Mouse (Mus musculus): ENCODE measurements around the gene Ltbp1. TPM values are rescaled to one million over a fixed set of nuclear protein-coding genes. Genes with fewer than 3 reads are reported as not detected.

The Ltbp1 gene
- polyA plus RNA-seq, 1 experiment from 2014 or later, result 2.9 TPM

DNA sequence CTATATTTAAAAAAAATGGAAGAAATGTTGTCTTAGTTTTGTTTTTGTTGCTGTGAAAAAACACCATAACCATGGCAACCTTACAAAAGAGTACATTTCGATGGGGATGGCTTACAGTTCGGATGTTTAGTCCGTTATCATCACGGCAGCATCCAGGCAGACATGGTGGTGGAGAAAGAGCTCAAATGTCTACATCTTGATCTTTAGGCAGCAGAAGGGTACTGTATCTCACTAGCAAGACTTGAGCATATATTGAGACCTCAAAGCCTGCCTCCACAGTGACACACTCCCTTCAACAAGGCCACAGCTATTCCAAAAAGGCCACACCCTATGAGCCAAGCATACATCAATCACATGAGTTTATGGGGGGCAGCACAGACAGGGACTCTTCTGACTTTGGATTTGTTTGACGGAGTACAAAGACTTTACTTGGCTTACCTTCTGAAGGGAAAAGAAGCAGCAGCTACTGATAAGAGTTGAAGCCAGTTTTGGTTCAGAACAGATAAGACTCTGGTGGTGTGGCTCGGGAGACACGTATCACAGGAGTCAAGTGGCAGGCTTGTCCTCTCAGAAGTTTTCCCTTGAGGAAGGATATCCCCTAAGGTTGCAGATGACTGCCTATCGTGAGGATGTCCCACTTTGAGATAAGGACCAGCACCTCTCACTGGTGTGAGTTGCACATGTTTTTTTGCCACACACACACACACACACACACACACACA, 153.9 kb downstream of the Ltbp1 start:
- H3K36me3 ChIP-seq, result no peaks in the 10 kb centered on the region
- H3K9me3 ChIP-seq (replicated peaks), result no peaks in the 10 kb centered on the region
- peak; percentile 89 for ATAC-seq (ENCODE audit: low read depth)
- no peak overlapping the region for H3K4me2 ChIP-seq
- peaks cover 16% of the 10 kb centered on the region for H3K4me1 ChIP-seq (replicated peaks)
- 30% methylated on average over 8 of the region's 8 CpGs for WGBS (ENCODE audit: insufficient replicate concordance)
- H3K27ac ChIP-seq, result no peak overlapping the region; the same call in 1 of the 2 replicates
- no peaks in the 10 kb centered on the region for H3K27me3 ChIP-seq
- H3K4me3 ChIP-seq (replicated peaks), result no peak overlapping the region
- no peak for DNase-seq
- no peak overlapping the region for H3K9ac ChIP-seq

DNA sequence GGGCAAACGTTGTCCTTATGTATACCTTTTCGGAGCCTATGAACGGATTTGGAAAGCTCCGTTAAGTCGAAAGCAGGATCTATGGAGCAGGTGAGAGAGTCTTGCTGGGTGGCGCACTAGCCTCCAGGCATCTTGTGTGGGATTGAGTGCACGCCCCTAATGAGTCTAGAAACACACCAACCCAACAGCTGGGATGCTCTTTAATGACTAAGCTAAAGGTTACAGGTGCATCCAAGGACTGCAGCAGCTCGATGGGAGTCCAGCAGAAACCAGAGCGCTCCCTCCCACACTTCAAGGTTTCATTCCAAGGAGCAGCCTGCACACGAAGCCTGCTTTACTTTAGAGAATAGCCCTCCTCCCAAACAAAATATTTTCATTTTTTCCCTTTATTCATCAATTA, 155.7 kb downstream of the Ltbp1 start:
- peaks cover 16% of the 10 kb centered on the region for H3K4me1 ChIP-seq (replicated peaks)
- H3K9ac ChIP-seq, result no peak overlapping the region
- H3K27ac ChIP-seq, result no peak overlapping the region
- no peak for DNase-seq
- H3K4me3 ChIP-seq (replicated peaks), result no peak overlapping the region
- no peak for ATAC-seq (ENCODE audit: low read depth)
- no peak overlapping the region for H3K4me2 ChIP-seq
- no peaks in the 10 kb centered on the region for H3K9me3 ChIP-seq (replicated peaks)
- H3K36me3 ChIP-seq, result no peaks in the 10 kb centered on the region
- WGBS (ENCODE audit: insufficient replicate concordance), result 78% methylated on average over 10 of the region's 10 CpGs
- H3K27me3 ChIP-seq, result no peaks in the 10 kb centered on the region

DNA sequence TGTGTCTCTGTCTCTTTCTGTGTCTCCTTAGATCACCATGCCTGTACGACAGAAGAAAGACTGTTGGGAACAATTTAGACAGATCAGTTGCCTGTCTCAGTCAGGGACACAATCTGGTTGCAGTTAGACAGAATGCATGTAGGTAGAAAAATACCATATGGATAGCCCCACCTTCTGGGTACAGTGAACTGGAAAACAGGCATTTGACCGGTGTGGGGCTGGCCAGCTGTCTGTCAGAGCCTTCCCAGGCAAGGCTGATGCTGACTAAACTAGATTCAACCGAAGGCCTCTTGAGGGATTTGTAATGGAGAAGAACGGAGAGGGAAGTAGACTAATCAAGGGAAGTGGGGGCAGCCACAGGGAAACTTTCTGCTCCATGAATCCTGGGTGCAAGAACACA, 156.6 kb downstream of the Ltbp1 start:
- Histone ChIP-seq H3K9me3 (replicated peaks) (no peaks in the 10 kb centered on the region), H3K4me3 (replicated peaks) (no peak overlapping the region), H3K27ac (no peak overlapping the region), H3K36me3 (no peaks in the 10 kb centered on the region), H3K4me2 (no peak overlapping the region), H3K4me1 (replicated peaks) (peaks cover 16% of the 10 kb centered on the region), H3K9ac (no peak overlapping the region), H3K27me3 (no peaks in the 10 kb centered on the region)
- ATAC-seq (ENCODE audit: low read depth) (no peak), DNase-seq (no peak)
- 67% methylated on average over 4 of the region's 4 CpGs for WGBS (ENCODE audit: insufficient replicate concordance)

DNA sequence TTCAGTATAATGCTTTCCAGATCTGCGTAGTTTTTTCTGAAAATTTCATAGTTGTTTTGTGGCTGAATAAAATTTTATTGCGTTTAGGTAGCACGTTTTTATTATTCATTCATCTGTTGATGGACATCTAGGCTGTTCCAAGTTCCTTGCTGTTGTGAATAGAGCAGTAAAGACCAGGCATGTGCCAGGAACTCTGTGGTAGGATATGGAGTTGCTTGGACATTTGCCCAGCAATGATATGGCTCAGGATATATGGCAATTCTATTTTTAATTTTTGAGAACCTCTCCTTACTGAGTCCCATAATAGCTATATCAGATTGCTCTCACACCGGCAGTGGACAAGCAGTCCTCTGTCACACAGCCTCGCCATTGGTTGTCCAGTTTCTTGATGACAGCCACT, 159.2 kb downstream of the Ltbp1 start:
- Histone ChIP-seq H3K9ac (no peak overlapping the region), H3K27ac (no peak overlapping the region), H3K27me3 (no peaks in the 10 kb centered on the region), H3K36me3 (no peaks in the 10 kb centered on the region), H3K4me1 (replicated peaks) (peaks cover 5% of the 10 kb centered on the region), H3K4me3 (replicated peaks) (no peak overlapping the region), H3K9me3 (replicated peaks) (no peaks in the 10 kb centered on the region), H3K4me2 (no peak overlapping the region)
- 64% methylated on average over 5 of the region's 5 CpGs for WGBS (ENCODE audit: insufficient replicate concordance)
- DNase-seq (no peak), ATAC-seq (ENCODE audit: low read depth) (no peak)

DNA sequence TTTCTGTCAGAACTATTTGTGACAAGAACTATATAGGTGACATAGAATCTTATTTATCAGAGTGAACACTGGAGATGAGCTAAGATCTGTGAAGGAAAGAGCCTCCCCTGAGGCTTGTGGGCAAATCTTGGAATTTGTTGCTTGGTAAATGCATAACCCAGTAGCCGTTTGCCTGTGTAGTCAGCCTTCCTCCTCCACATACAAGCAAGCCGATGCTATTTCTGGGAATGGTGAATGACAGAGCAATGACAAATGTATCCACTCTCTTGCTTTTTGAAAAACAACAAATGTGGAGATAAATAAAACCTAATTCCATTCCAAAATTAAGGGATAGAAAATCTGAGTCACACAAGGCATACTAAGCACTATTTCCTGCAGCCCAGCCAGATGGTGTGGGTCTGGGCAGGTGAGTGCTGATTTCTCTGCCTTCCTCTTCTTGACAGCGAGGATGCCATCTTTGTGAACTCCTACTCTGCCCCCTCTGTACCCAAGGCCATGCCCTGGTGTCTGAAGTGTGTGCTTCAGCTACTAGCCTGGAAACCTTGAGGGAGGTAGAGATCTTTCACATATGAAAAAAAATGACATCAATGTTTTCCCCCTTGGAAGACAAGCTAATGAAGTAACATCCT, 163.3 kb downstream of the Ltbp1 start:
- Histone ChIP-seq H3K4me1 (replicated peaks) (no peaks in the 10 kb centered on the region), H3K4me3 (replicated peaks) (no peak overlapping the region), H3K9me3 (replicated peaks) (no peaks in the 10 kb centered on the region), H3K27me3 (no peaks in the 10 kb centered on the region), H3K36me3 (no peaks in the 10 kb centered on the region), H3K27ac (no peak overlapping the region), H3K9ac (no peak overlapping the region), H3K4me2 (no peak overlapping the region)
- no peak for DNase-seq
- WGBS (ENCODE audit: insufficient replicate concordance), result 71% methylated on average over 3 of the region's 3 CpGs
- ATAC-seq (ENCODE audit: low read depth), result no peak

DNA sequence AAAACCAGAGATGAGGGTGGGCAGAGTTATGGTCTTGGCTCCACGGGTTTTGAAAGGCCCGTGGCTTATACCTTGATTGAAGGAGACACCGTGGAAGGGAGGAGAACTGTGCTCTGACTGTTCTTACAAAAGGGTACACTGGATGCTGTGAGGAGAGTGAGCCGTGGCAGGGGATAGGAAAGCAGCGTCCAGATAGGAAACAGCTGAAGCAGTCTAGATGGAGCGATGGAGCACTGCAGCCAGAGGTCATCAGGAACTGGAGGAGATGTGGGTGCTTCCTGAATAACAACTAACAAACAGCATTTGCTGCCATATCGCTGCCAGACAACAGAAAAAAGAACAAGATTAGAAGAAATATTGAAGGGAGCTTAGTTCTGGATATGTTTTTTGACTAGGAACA, 166.3 kb downstream of the Ltbp1 start:
- no peak overlapping the region for H3K27ac ChIP-seq
- 39% methylated on average over 7 of the region's 7 CpGs for WGBS (ENCODE audit: insufficient replicate concordance)
- H3K27me3 ChIP-seq, result no peaks in the 10 kb centered on the region
- H3K4me1 ChIP-seq (replicated peaks), result no peaks in the 10 kb centered on the region
- H3K4me2 ChIP-seq, result no peak overlapping the region
- H3K4me3 ChIP-seq (replicated peaks), result no peak overlapping the region
- H3K36me3 ChIP-seq, result no peaks in the 10 kb centered on the region
- ATAC-seq (ENCODE audit: low read depth) (no peak), DNase-seq (no peak)
- no peaks in the 10 kb centered on the region for H3K9me3 ChIP-seq (replicated peaks)
- no peak overlapping the region for H3K9ac ChIP-seq

DNA sequence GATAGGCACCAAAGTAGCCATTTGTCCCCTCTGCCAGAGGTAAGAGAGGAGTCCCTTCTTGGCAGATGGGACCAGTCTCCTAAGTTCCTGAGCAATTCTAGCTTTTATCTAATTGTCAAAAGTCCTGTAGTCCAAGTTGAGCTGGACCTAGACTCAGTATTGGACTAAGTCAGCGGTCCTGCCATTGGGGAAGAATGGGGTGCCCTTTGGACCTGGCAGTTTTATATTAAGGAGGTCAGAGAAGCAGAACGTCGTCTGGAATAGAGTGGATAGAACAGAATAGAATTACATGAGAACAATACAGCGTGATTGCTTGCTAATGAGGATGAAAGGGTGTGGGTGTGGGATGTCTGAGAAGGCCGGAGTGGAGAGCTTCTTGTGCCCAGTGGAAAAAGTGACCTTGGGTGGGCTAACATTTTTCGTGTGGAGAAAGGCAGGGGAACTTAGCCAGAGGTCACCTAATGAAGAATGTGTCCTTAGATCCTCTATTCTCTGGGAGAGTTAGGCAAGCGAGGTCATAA, 167.4 kb downstream of the Ltbp1 start:
- Histone ChIP-seq H3K9me3 (replicated peaks) (no peaks in the 10 kb centered on the region), H3K4me3 (replicated peaks) (no peak overlapping the region), H3K36me3 (no peaks in the 10 kb centered on the region), H3K4me2 (no peak overlapping the region), H3K4me1 (replicated peaks) (no peaks in the 10 kb centered on the region), H3K9ac (no peak overlapping the region), H3K27ac (no peak overlapping the region), H3K27me3 (no peaks in the 10 kb centered on the region)
- WGBS (ENCODE audit: insufficient replicate concordance), result 74% methylated on average over 7 of the region's 7 CpGs
- DNase-seq (no peak), ATAC-seq (ENCODE audit: low read depth) (no peak)

DNA sequence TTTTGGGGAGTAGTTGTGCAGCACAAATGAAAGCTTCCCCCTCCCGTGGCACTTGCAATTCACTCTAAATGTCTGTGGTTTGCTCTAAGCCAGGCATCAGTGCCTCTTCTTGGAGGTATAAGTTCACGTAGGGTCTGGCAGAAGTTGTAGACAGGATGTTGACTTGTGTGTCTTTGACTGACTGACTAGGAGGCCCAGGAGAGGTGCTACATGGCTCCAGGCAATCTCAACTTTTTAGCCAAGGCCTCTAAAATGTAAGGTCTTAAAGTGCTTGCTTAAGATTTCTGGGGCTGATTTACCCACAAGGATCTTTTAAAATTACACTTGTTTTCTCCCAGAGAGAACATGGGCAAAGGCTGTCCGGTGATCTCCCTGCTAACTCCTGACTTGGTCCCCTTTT, 169.1 kb downstream of the Ltbp1 start:
- H3K27me3 ChIP-seq, result no peaks in the 10 kb centered on the region
- whole genome bisulfite sequencing (ENCODE audit: insufficient replicate concordance), result 71% methylated on average over 3 of the region's 3 CpGs

DNA sequence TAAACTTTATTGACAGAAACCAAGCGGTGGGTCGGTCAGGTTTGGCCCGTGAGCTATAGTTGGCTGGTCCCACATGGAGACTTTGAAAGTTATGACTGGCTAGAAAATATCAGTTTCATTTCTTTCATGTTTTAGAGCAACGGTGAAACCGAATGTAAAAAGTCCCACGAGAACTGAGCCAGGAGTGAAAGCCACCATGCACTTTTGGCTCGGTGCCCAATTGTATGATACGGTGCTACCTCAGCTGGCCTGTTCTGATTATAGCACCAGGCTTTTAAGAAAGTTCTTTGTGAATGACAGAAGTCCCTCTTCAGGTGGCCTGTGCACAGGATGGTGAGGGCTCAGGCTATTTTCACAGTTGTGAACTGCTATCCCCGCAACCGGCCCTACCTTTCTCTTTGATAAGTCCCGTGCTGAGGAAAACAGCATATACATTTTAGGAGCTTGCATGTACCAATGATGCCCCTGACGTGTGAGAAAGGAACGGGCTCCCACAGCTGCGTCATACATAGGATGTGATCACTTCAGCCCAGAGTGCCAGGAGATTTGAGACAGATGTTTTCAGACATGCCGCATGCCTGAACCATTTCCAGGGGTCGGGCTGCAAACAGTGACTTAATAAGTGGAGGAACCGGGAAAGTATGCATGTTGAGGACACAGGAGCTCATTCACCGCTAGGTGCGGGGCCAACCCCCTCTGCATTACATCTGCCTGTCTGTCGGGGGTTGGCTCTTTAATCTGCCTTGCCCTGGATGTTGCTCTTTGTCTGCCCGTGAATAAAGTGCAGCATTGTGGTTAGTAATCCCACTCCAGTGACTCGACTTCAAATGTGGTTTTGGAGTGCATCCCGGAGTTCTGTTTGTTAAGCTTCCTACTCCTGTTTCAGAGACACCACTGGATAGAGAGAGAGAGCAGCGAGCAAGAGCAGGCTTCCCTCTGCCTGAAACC, 172.8 kb downstream of the Ltbp1 start:
- 69% methylated on average over 24 of the region's 24 CpGs for WGBS (ENCODE audit: insufficient replicate concordance)
- no peak overlapping the region for H3K27ac ChIP-seq
- no peak overlapping the region for H3K9ac ChIP-seq
- no peaks in the 10 kb centered on the region for H3K36me3 ChIP-seq
- no peaks in the 10 kb centered on the region for H3K9me3 ChIP-seq (replicated peaks)
- ATAC-seq (ENCODE audit: low read depth) (no peak), DNase-seq (no peak)
- H3K4me3 ChIP-seq (replicated peaks), result no peak overlapping the region
- H3K4me2 ChIP-seq, result no peak overlapping the region
- H3K27me3 ChIP-seq, result no peaks in the 10 kb centered on the region
- H3K4me1 ChIP-seq (replicated peaks), result no peaks in the 10 kb centered on the region

More for the DNA sequence above, 169.1 kb downstream of the Ltbp1 start:
- no peaks in the 10 kb centered on the region for H3K36me3 ChIP-seq
- H3K4me2 ChIP-seq, result no peak overlapping the region
- ATAC-seq (ENCODE audit: low read depth), result no peak
- no peaks in the 10 kb centered on the region for H3K9me3 ChIP-seq (replicated peaks)
- no peak overlapping the region for H3K4me3 ChIP-seq (replicated peaks)
- no peaks in the 10 kb centered on the region for H3K4me1 ChIP-seq (replicated peaks)
- no peak overlapping the region for H3K27ac ChIP-seq
- H3K9ac ChIP-seq, result no peak overlapping the region
- DNase-seq, result no peak

DNA sequence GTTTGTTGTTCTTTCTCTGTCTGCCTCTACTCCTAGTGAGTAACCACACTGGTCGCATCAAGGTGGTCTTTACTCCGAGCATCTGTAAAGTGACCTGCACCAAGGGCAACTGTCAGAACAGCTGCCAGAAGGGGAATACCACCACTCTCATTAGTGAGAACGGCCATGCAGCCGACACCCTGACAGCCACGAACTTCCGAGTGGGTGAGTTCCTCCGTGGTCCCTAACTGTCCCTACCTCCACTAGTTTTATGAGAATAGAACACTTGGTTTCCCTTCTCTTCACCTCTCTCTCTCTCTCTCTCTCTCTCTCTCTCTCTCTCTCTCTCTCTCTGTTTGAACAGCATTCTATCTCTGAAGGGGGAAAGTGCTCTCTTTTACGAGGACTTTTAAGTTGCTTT, 173.6 kb downstream of the Ltbp1 start:
- H3K36me3 ChIP-seq, result no peaks in the 10 kb centered on the region
- 54% methylated on average over 8 of the region's 8 CpGs for WGBS (ENCODE audit: insufficient replicate concordance)
- H3K4me1 ChIP-seq (replicated peaks), result no peaks in the 10 kb centered on the region
- H3K9ac ChIP-seq, result no peak overlapping the region
- ATAC-seq (ENCODE audit: low read depth) (no peak), DNase-seq (no peak)
- no peak overlapping the region for H3K4me2 ChIP-seq
- no peak overlapping the region for H3K4me3 ChIP-seq (replicated peaks)
- H3K27ac ChIP-seq, result no peak overlapping the region
- no peaks in the 10 kb centered on the region for H3K9me3 ChIP-seq (replicated peaks)
- H3K27me3 ChIP-seq, result no peaks in the 10 kb centered on the region

DNA sequence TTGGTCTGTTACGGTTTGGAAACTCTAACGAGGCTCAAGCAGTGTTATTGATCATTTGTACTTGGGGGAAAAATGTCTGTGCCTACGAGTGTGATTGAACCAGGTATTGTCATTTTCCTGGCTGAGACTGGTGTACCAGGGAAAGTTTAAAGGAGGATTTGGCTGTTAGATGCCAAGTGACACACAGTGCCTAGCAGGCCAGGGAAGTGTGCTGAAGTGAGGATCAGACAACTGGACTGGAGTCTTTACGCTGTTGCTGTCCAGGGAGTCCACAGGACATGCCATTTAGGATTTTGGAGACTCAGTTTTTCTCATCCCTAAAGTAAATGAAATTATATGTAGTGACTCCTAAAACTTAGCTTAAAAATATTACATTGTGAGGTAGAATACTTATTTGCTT, 174.9 kb downstream of the Ltbp1 start:
- no peak for DNase-seq
- Histone ChIP-seq H3K9ac (no peak overlapping the region), H3K9me3 (replicated peaks) (no peaks in the 10 kb centered on the region), H3K36me3 (no peaks in the 10 kb centered on the region), H3K4me3 (replicated peaks) (no peak overlapping the region), H3K4me2 (no peak overlapping the region), H3K27me3 (no peaks in the 10 kb centered on the region), H3K4me1 (replicated peaks) (no peaks in the 10 kb centered on the region), H3K27ac (no peak overlapping the region)
- no peak for ATAC-seq (ENCODE audit: low read depth)
- 81% methylated on average over 4 of the region's 4 CpGs for WGBS (ENCODE audit: insufficient replicate concordance)

Measured in liver, embryonic 13.5 days (tissue).